Mouse (Mus musculus) CH12.LX (cell line): ENCODE measurements around the gene Slc30a1. TPM values are rescaled to one million over a fixed set of nuclear protein-coding genes. Genes with fewer than 3 reads are reported as not detected.

Source experiments
- DNase-seq: peaks from one replicate; pipeline ENCODE4 v3.0.0-alpha.2; 2013; ENCODE audit errors: extremely low read depth
- H3K27ac ChIP-seq: 2 replicates; pipeline ENCODE4 v1.5.1; 2012; ENCODE audit warnings: low read depth, mild to moderate bottlenecking, control low read depth, moderate library complexity; ENCODE audit not compliant: insufficient read depth
- H3K27me3 ChIP-seq: replicated peaks from 2 replicates; pipeline ENCODE3; 2012; ENCODE audit warnings: inconsistent platforms
- H3K36me3 ChIP-seq, 2 experiments: replicated peaks in 1 of 2; 2 replicates each; pipeline versions ENCODE3 to v1.6.1; 2012; ENCODE audit warnings: inconsistent platforms in 1 of 2, low read length in 1 of 2, mild to moderate bottlenecking in 1 of 2, mixed read lengths in 1 of 2, moderate library complexity in 1 of 2; ENCODE audit not compliant: control insufficient read depth in 1 of 2, insufficient read depth in 1 of 2
- H3K4me1 ChIP-seq, 2 experiments: 2 replicates each; pipeline ENCODE4 v1.6.1; 2012; ENCODE audit warnings: inconsistent platforms in 1 of 2, moderate library complexity in 1 of 2; ENCODE audit not compliant: insufficient read depth in 2 of 2, control insufficient read depth in 1 of 2
- H3K4me2 ChIP-seq: 2 replicates; pipeline ENCODE4 v1.6.1; 2012; ENCODE audit warnings: low read depth, mild to moderate bottlenecking, control low read depth; ENCODE audit not compliant: poor library complexity, insufficient read depth, severe bottlenecking
- H3K4me3 ChIP-seq, 3 experiments: fragments of 150-350 bp in 1 of 3; sonication (generic) in 1 of 3; replicated peaks in 1 of 3; 2 replicates each; pipeline versions ENCODE3 to v1.5.1; 2011 to 2012; ENCODE audit warnings: low read depth in 2 of 3, low read length in 2 of 3, mild to moderate bottlenecking in 2 of 3, moderate library complexity in 2 of 3, control low read depth in 1 of 3, improper control_type of control experiment in 1 of 3, inconsistent platforms in 1 of 3, mixed read lengths in 1 of 3; ENCODE audit not compliant: poor library complexity in 1 of 3
- H3K79me2 ChIP-seq: replicated peaks from 2 replicates; pipeline ENCODE4 v1.6.1; 2012; ENCODE audit warnings: mild to moderate bottlenecking, moderate library complexity; ENCODE audit not compliant: control insufficient read depth, poor library complexity, insufficient read depth, severe bottlenecking; ENCODE audit errors: extremely low read depth
- H3K9ac ChIP-seq: 2 replicates; pipeline ENCODE4 v1.6.1; 2012; ENCODE audit warnings: low read depth, mild to moderate bottlenecking, control low read depth, moderate library complexity; ENCODE audit not compliant: insufficient read depth
- H3K9me3 ChIP-seq: replicated peaks from 2 replicates; pipeline ENCODE3; 2012; ENCODE audit warnings: low read length, inconsistent platforms, mixed read lengths
- BHLHE40 ChIP-seq: IDR thresholded peaks from 2 replicates; pipeline ENCODE4 v1.6.1; 2011; ENCODE audit warnings: mild to moderate bottlenecking, low read depth, low read length, improper control_type of control experiment
- CHD1 ChIP-seq: IDR thresholded peaks from 2 replicates; pipeline ENCODE4 v1.6.1; 2012; ENCODE audit warnings: low read depth, low read length, improper control_type of control experiment, inconsistent platforms
- CHD2 ChIP-seq: IDR thresholded peaks from 2 replicates; pipeline ENCODE4 v1.6.1; 2011; ENCODE audit warnings: low read length, improper control_type of control experiment
- CTCF ChIP-seq, 2 experiments: IDR thresholded peaks in 1 of 2; conservative IDR thresholded peaks in 1 of 2; 2 replicates each; pipeline ENCODE4 v1.5.1; 2011 to 2012; ENCODE audit warnings: low read depth in 2 of 2, low read length in 2 of 2, improper control_type of control experiment in 1 of 2, inconsistent platforms in 1 of 2, mild to moderate bottlenecking in 1 of 2, moderate library complexity in 1 of 2
- E2F4 ChIP-seq: IDR thresholded peaks from 2 replicates; pipeline ENCODE4 v1.6.1; 2011; ENCODE audit warnings: low read depth, low read length, improper control_type of control experiment; ENCODE audit not compliant: insufficient replicate concordance
- GABPA ChIP-seq: IDR thresholded peaks from 2 replicates; pipeline ENCODE4 v1.6.1; 2012; ENCODE audit warnings: low read depth, low read length, improper control_type of control experiment, inconsistent platforms; ENCODE audit not compliant: insufficient replicate concordance
- HCFC1 ChIP-seq: IDR thresholded peaks from 2 replicates; pipeline ENCODE4 v1.6.1; 2012; ENCODE audit warnings: low read depth, mild to moderate bottlenecking, inconsistent platforms, low read length, improper control_type of control experiment
- IRF4 ChIP-seq: IDR thresholded peaks from 2 replicates; pipeline ENCODE4 v1.6.1; 2014; ENCODE audit warnings: low read depth, mild to moderate bottlenecking, inconsistent platforms, low read length, improper control_type of control experiment
- JUN ChIP-seq: IDR thresholded peaks from 2 replicates; pipeline ENCODE4 v1.6.1; 2011; ENCODE audit warnings: low read depth, mild to moderate bottlenecking, low read length, improper control_type of control experiment, moderate library complexity; ENCODE audit not compliant: insufficient read depth
- JUND ChIP-seq: conservative IDR thresholded peaks from 2 replicates; pipeline ENCODE4 v1.6.1; 2011; ENCODE audit warnings: low read depth, low read length, improper control_type of control experiment
- KAT2A ChIP-seq: IDR thresholded peaks from 2 replicates; pipeline ENCODE4 v1.6.1; 2012; ENCODE audit warnings: low read length, improper control_type of control experiment, inconsistent platforms; ENCODE audit not compliant: insufficient replicate concordance
- MAFK ChIP-seq: IDR thresholded peaks from 2 replicates; pipeline ENCODE4 v1.6.1; 2011; ENCODE audit warnings: low read length, improper control_type of control experiment; ENCODE audit not compliant: insufficient replicate concordance
- MAX ChIP-seq: IDR thresholded peaks from 2 replicates; pipeline ENCODE4 v1.6.1; 2011; ENCODE audit warnings: low read length, improper control_type of control experiment
- MAZ ChIP-seq: IDR thresholded peaks from 2 replicates; pipeline ENCODE4 v1.6.1; 2012; ENCODE audit warnings: low read depth, mild to moderate bottlenecking, inconsistent platforms, low read length, improper control_type of control experiment, moderate library complexity
- MEF2A ChIP-seq: IDR thresholded peaks from 2 replicates; pipeline ENCODE4 v1.6.1; 2014; ENCODE audit warnings: low read depth, mild to moderate bottlenecking, inconsistent platforms, low read length, improper control_type of control experiment, borderline replicate concordance
- NELFE ChIP-seq: IDR thresholded peaks from 2 replicates; pipeline ENCODE4 v1.6.1; 2011; ENCODE audit warnings: low read depth, low read length, improper control_type of control experiment
- NRF1 ChIP-seq: IDR thresholded peaks from 2 replicates; pipeline ENCODE4 v1.6.1; 2014; ENCODE audit warnings: low read depth, mild to moderate bottlenecking, inconsistent platforms, low read length, improper control_type of control experiment, moderate library complexity
- POLR2A ChIP-seq: IDR thresholded peaks from 2 replicates; pipeline ENCODE4 v1.6.1; 2011; ENCODE audit warnings: low read depth, mild to moderate bottlenecking, improper control_type of control experiment, low read length
- POLR2AphosphoS2 ChIP-seq: IDR thresholded peaks from 2 replicates; pipeline ENCODE4 v1.6.1; 2011; ENCODE audit warnings: low read depth, low read length, improper control_type of control experiment
- SMC3 ChIP-seq: IDR thresholded peaks from 2 replicates; pipeline ENCODE4 v1.6.1; 2011; ENCODE audit warnings: low read depth, low read length, improper control_type of control experiment
- TCF12 ChIP-seq: IDR thresholded peaks from 2 replicates; pipeline ENCODE4 v1.6.1; 2014; ENCODE audit warnings: low read depth, mild to moderate bottlenecking, inconsistent platforms, low read length, improper control_type of control experiment
- USF2 ChIP-seq: conservative IDR thresholded peaks from 2 replicates; pipeline ENCODE4 v1.6.1; 2011; ENCODE audit warnings: low read depth, low read length, improper control_type of control experiment
- ZKSCAN1 ChIP-seq: IDR thresholded peaks from 2 replicates; pipeline ENCODE4 v1.6.1; 2012; ENCODE audit warnings: low read depth, inconsistent platforms, low read length, improper control_type of control experiment, borderline replicate concordance
- ZMIZ1 ChIP-seq: IDR thresholded peaks from 2 replicates; pipeline ENCODE4 v1.6.1; 2012; ENCODE audit warnings: low read depth, mild to moderate bottlenecking, inconsistent platforms, low read length, improper control_type of control experiment
- ZNF384 ChIP-seq: IDR thresholded peaks from 2 replicates; pipeline ENCODE4 v1.6.1; 2012; ENCODE audit warnings: low read depth, low read length, improper control_type of control experiment, inconsistent platforms
- dilution Hi-C: fragments of 300-500 bp; cut with MboI; formaldehyde crosslinking; loops from 2 replicates; pipeline ENCODE4 v1.14.3; 2020; ENCODE audit warnings: low sequenced_read_pairs; ENCODE audit not compliant: extremely low pct_unique_long_range_greater_than_20kb, extremely low pct_ligation_motif_present
- in situ Hi-C: fragments of 300-500 bp; cut with MboI; formaldehyde crosslinking; loops from 3 replicates; pipeline ENCODE4 v1.14.3; 2019; ENCODE audit warnings: low sequenced_read_pairs, low pct_ligation_motif_present, low pct_unique_long_range_greater_than_20kb, mixed read lengths
- polyA plus RNA-seq: library from polyadenylated mRNA; unstranded; fragments of >175 nt; gene quantifications from 2 replicates; pipeline ENCODE4 v1.2.1, GENCODE M21; 2012; ENCODE audit warnings: low read depth; ENCODE audit not compliant: insufficient read length
- total RNA-seq, 2 experiments: library from RNA; depleted of rRNA; stranded (reverse); fragments of 300-350 nt in 1 of 2; fragments of >200 nt in 1 of 2; gene quantifications; 2 replicates each; pipeline ENCODE4 v1.2.3; 2012 to 2014

The Slc30a1 gene
- total and polyA plus RNA-seq, 3 experiments, result 4.5 to 15.8 (median 9.4) TPM

GRCm38 (mm10) chr1:191882474-191883206 is 23.9 kb upstream of the Slc30a1 start:
- H3K27me3 ChIP-seq, result no peaks in the 10 kb centered on the region
- no peak for DNase-seq
- in situ Hi-C loops (no loop called here), dilution Hi-C loops (no loop called here)
- no peak overlapping the region for H3K4me3 ChIP-seq
- peaks cover 2 to 5% of the 10 kb centered on the region in 2 experiments; a peak in 3 of 4 replicates for H3K4me1 ChIP-seq
- H3K36me3 ChIP-seq, result no peaks in the 10 kb centered on the region
- no peak overlapping the region for H3K9ac ChIP-seq
- H3K4me2 ChIP-seq, result no peak overlapping the region
- no peaks in the 10 kb centered on the region for H3K79me2 ChIP-seq
- TF ChIP-seq MAZ, result no peak
- TF ChIP-seq SMC3, result no peak
- TF ChIP-seq BHLHE40, result no peak
- TF ChIP-seq E2F4, result no peak
- no peak for TF ChIP-seq JUN
- no peak for TF ChIP-seq MAFK
- TF ChIP-seq GABPA, result no peak
- TF ChIP-seq JUND, result no peak
- no peak for TF ChIP-seq POLR2A
- TF ChIP-seq ZKSCAN1, result no peak
- TF ChIP-seq ZMIZ1, result no peak
- no peak for TF ChIP-seq POLR2AphosphoS2
- TF ChIP-seq MAX, result no peak
- no peak for TF ChIP-seq KAT2A
- no peak for TF ChIP-seq CHD2
- TF ChIP-seq NELFE, result no peak
- peaks cover 3% of the 10 kb centered on the region for H3K9me3 ChIP-seq
- H3K27ac ChIP-seq, result no peak overlapping the region

- Histone ChIP-seq H3K79me2 (no peaks in the 10 kb centered on the region), H3K4me2 (no peak overlapping the region), H3K4me1 (peaks cover 0 to 2% of the 10 kb centered on the region in 2 experiments; a peak in 1 of 4 replicates), H3K27ac (no peak overlapping the region), H3K4me3 (no peak overlapping the region), H3K9me3 (peaks cover 5% of the 10 kb centered on the region), H3K9ac (no peak overlapping the region), H3K36me3 (no peaks in the 10 kb centered on the region), H3K27me3 (no peaks in the 10 kb centered on the region)
- in situ Hi-C loops (no loop called here), dilution Hi-C loops (no loop called here)
- DNase-seq, result no peak
- TF ChIP-seq MAFK (no peak), HCFC1 (no peak), IRF4 (no peak), ZKSCAN1 (no peak), GABPA (no peak), NELFE (no peak), CTCF (conservative IDR thresholded peaks at IDR 0.05 in 1 of 2, IDR thresholded peaks at IDR 0.05 in 1 of 2; ENCODE audit: low read depth in 2 of 2, low read length in 2 of 2) (no peak), MEF2A (no peak), ZNF384 (no peak), POLR2AphosphoS2 (no peak), SMC3 (no peak), USF2 (no peak), NRF1 (no peak), E2F4 (no peak), BHLHE40 (no peak), TCF12 (no peak), CHD1 (no peak)
Observed at GRCm38 (mm10) chr1:191883654-191884053, 22.9 kb upstream of the Slc30a1 start.
